In genomic region chr3:126631583-126631982, GRCm38 (mm10) we compare ENCODE assay signal across 18 mouse cellular contexts. TPM values are rescaled to one million over a fixed set of nuclear protein-coding genes. Genes with fewer than 3 reads are reported as not detected.
DNase-seq lines count a peak whose midpoint lies in the region; ATAC-seq lines count a peak whose summit lies in the region.
"Had no signal": no experiment of that assay in that cellular context is flagged by ENCODE, and none has a peak within 500 bp of the region (broad histone marks: within the 10 kb centered on the region; RNA-seq: fewer than 3 reads in every experiment).

No protein-coding gene starts in this region.

- H3K27me3 ChIP-seq in heart, embryonic 10.5 days (ENCODE audit: insufficient read depth, poor library complexity, severe bottlenecking) = no peaks in the 10 kb centered on the region
- no peaks in the 10 kb centered on the region for H3K27me3 ChIP-seq in hindbrain, embryonic 16.5 days (replicated peaks; ENCODE audit: control insufficient read depth, insufficient read depth, low read length)
- no peaks in the 10 kb centered on the region for H3K27me3 ChIP-seq in hindbrain, embryonic 10.5 days (ENCODE audit: insufficient read depth, poor library complexity, severe bottlenecking)
- H3K27me3 ChIP-seq: CH12.LX; embryonic facial prominence, embryonic 12.5 days; lung, embryonic 15.5 days; midbrain, embryonic 15.5 days had no signal

- no peak for DNase-seq in heart, embryonic 10.5 days (ENCODE audit: low spot score)
- DNase-seq in heart, adult 18-20 months = no peak
- no peak for DNase-seq in hindbrain, embryonic 10.5 days (ENCODE audit: low spot score)
- DNase-seq in cerebellum, adult 11 months = peak; percentile 88
- DNase-seq in cerebellum, postnatal 10 days = peak; percentile 79 to 91
- no peak for DNase-seq in spleen, adult 18-20 months
- DNase-seq: adrenal gland, adult 8-10 months; gastrocnemius, adult 2 months; kidney, adult 8-10 months; kidney, postnatal 25 days; layer of hippocampus, adult 9-11 months; thymus, postnatal 36 days had no signal

- no peaks in the 10 kb centered on the region for H3K36me3 ChIP-seq in heart, embryonic 10.5 days
- H3K36me3 ChIP-seq in hindbrain, embryonic 16.5 days (ENCODE audit: control insufficient read depth, insufficient read depth, low read length) = no peaks in the 10 kb centered on the region
- H3K36me3 ChIP-seq in hindbrain, embryonic 10.5 days = no peaks in the 10 kb centered on the region
- H3K36me3 ChIP-seq: embryonic facial prominence, embryonic 12.5 days; lung, embryonic 15.5 days; midbrain, embryonic 15.5 days had no signal

- peak overlapping the region; percentile 42; the same call in 1 of the 2 replicates for H3K27ac ChIP-seq in heart, embryonic 10.5 days
- no peak overlapping the region for H3K27ac ChIP-seq in hindbrain, embryonic 16.5 days (ENCODE audit: low read depth, low read length)
- no peak overlapping the region for H3K27ac ChIP-seq in hindbrain, embryonic 10.5 days
- H3K27ac ChIP-seq: embryonic facial prominence, embryonic 12.5 days; gastrocnemius, adult 2 months; hindbrain, postnatal 0 days; lung, embryonic 15.5 days; midbrain, embryonic 15.5 days had no signal

- 33% methylated on average over 8 of the region's 8 CpGs for WGBS in heart, embryonic 10.5 days
- 80% methylated on average over 8 of the region's 8 CpGs for WGBS in hindbrain, embryonic 16.5 days
- WGBS in hindbrain, embryonic 10.5 days = 78% methylated on average over 8 of the region's 8 CpGs

- H3K9me3 ChIP-seq in heart, embryonic 10.5 days = no peaks in the 10 kb centered on the region
- H3K9me3 ChIP-seq in hindbrain, embryonic 16.5 days (ENCODE audit: control insufficient read depth, low read length) = no peaks in the 10 kb centered on the region
- H3K9me3 ChIP-seq in hindbrain, embryonic 10.5 days = no peaks in the 10 kb centered on the region
- H3K9me3 ChIP-seq: embryonic facial prominence, embryonic 12.5 days; lung, embryonic 15.5 days; midbrain, embryonic 15.5 days had no signal

- no peak overlapping the region for H3K4me2 ChIP-seq in hindbrain, embryonic 16.5 days (ENCODE audit: low read length)
- H3K4me2 ChIP-seq: embryonic facial prominence, embryonic 12.5 days; lung, embryonic 15.5 days; midbrain, embryonic 15.5 days had no signal

- no peak overlapping the region for H3K9ac ChIP-seq in hindbrain, embryonic 16.5 days (ENCODE audit: low read depth, low read length)
- H3K9ac ChIP-seq: embryonic facial prominence, embryonic 12.5 days; lung, embryonic 15.5 days; midbrain, embryonic 15.5 days had no signal

- peaks cover 36% of the 10 kb centered on the region for H3K4me1 ChIP-seq in heart, embryonic 10.5 days
- peaks cover 2% of the 10 kb centered on the region for H3K4me1 ChIP-seq in hindbrain, embryonic 16.5 days (ENCODE audit: control insufficient read depth, insufficient read depth, low read depth, low read length)
- H3K4me1 ChIP-seq in hindbrain, embryonic 10.5 days (replicated peaks) = no peaks in the 10 kb centered on the region
- H3K4me1 ChIP-seq: embryonic facial prominence, embryonic 12.5 days; midbrain, embryonic 15.5 days had no signal

- peak; percentile 48 for ATAC-seq in hindbrain, embryonic 16.5 days
- ATAC-seq: hindbrain, postnatal 0 days; midbrain, embryonic 15.5 days had no signal

- peak overlapping the region; percentile 33; the same call in 1 of the 2 replicates for H3K4me3 ChIP-seq in heart, embryonic 10.5 days
- H3K4me3 ChIP-seq in hindbrain, embryonic 16.5 days (ENCODE audit: low read length) = no peak overlapping the region
- H3K4me3 ChIP-seq in hindbrain, embryonic 10.5 days = no peak overlapping the region
- H3K4me3 ChIP-seq: embryonic facial prominence, embryonic 12.5 days; gastrocnemius, adult 2 months; lung, embryonic 15.5 days; midbrain, embryonic 15.5 days had no signal

RNA-seq across cellular contexts. Expression of gene Camk2d, which starts 35.5 kb away (rescaled TPM):
- polyA plus RNA-seq in heart, embryonic 10.5 days (2016; fragmentation: Nextera tagmentation; extraction: Ambion mirVana) = 58.0 and 93.6 TPM in 2 replicates
- total RNA-seq in heart, adult 18-20 months (2021) = 100 to 1,000 TPM; 132 to 135 TPM
- polyA plus RNA-seq in hindbrain, embryonic 16.5 days (2015; fragmentation: Nextera tagmentation; extraction: Ambion mirVana) = 81.6 and 88.9 TPM in 2 replicates
- 11.4 and 11.9 TPM in 2 replicates for polyA plus RNA-seq in hindbrain, embryonic 10.5 days (2016; fragmentation: Nextera tagmentation; extraction: Ambion mirVana)

Comparison
In these comparisons a context has a peak if more than half of its experiments do, and no peak if none do; other contexts are left out.
1. DNase-seq: peak in cerebellum, adult 11 months (single experiment) and cerebellum, postnatal 10 days (2 of 2); none in heart, embryonic 10.5 days (single experiment), heart, adult 18-20 months (0 of 2), hindbrain, embryonic 10.5 days (single experiment) and spleen, adult 18-20 months (0 of 2).